Mouse (Mus musculus) gonadal fat pad, adult 2 months (tissue): ENCODE data around the gene Cpm. TPM values are rescaled to one million over a fixed set of nuclear protein-coding genes. Genes with fewer than 3 reads are reported as not detected.
"Not testable (repeated sequence)": the region's sequence is repeated elsewhere in the genome, so short reads cannot be mapped to it uniquely, and the experiment has no call there.

Experiments used
- DNase-seq: peaks from one replicate; pipeline ENCODE4 v3.0.0-alpha.2; 2012; ENCODE audit warnings: low read depth
- polyA plus RNA-seq: library from polyadenylated mRNA; depleted of rRNA; stranded (reverse); fragments of >200 nt; gene quantifications from 2 replicates; pipeline ENCODE4 v1.2.3, GENCODE M21; 2012

Gene Cpm
- polyA plus RNA-seq, 1 experiment, result 13.7 TPM

GRCm38 (mm10) chr10:117606423-117606822 is 22.9 kb upstream of the Cpm start:
- no peak for DNase-seq

- no peak for DNase-seq
Measured at GRCm38 (mm10) chr10:117607051-117607803, 22.1 kb upstream of the Cpm start.

GRCm38 (mm10) chr10:117607804-117608279 is 21.5 kb upstream of the Cpm start:
- DNase-seq, result no peak

- DNase-seq, result no peak
Measured at GRCm38 (mm10) chr10:117608487-117608886, 20.8 kb upstream of the Cpm start.

GRCm38 (mm10) chr10:117608988-117609809 is 20.1 kb upstream of the Cpm start:
- no peak for DNase-seq

GRCm38 (mm10) chr10:117609810-117610090 is 19.6 kb upstream of the Cpm start:
- no peak for DNase-seq

GRCm38 (mm10) chr10:117610160-117610764 is 19.0 kb upstream of the Cpm start:
- DNase-seq, result no peak

- no peak for DNase-seq
Measured at GRCm38 (mm10) chr10:117610794-117611384, 18.4 kb upstream of the Cpm start.

- DNase-seq, result no peak
Measured at GRCm38 (mm10) chr10:117611503-117611902, 17.8 kb upstream of the Cpm start.

- DNase-seq, result no peak
Measured at GRCm38 (mm10) chr10:117611976-117612375, 17.3 kb upstream of the Cpm start.

GRCm38 (mm10) chr10:117612621-117613584 is 16.4 kb upstream of the Cpm start:
- no peak for DNase-seq

GRCm38 (mm10) chr10:117613960-117614359 is 15.3 kb upstream of the Cpm start:
- no peak for DNase-seq

GRCm38 (mm10) chr10:117614387-117614786 is 14.9 kb upstream of the Cpm start:
- no peak for DNase-seq

- DNase-seq, result no peak
Measured at GRCm38 (mm10) chr10:117615239-117615638, 14.1 kb upstream of the Cpm start.

- DNase-seq, result no peak
Measured at GRCm38 (mm10) chr10:117615746-117616145, 13.6 kb upstream of the Cpm start.

- DNase-seq, result no peak
Measured at GRCm38 (mm10) chr10:117616191-117616680, 13.1 kb upstream of the Cpm start.

GRCm38 (mm10) chr10:117616765-117617164 is 12.5 kb upstream of the Cpm start:
- DNase-seq, result not testable (repeated sequence)

- DNase-seq, result no peak
Measured at GRCm38 (mm10) chr10:117617568-117618345, 11.5 kb upstream of the Cpm start.

GRCm38 (mm10) chr10:117619041-117619861 is 10.0 kb upstream of the Cpm start:
- no peak for DNase-seq
